Mouse (Mus musculus) lung, postnatal 0 days (tissue): ENCODE data around the gene Scamp4. TPM values are rescaled to one million over a fixed set of nuclear protein-coding genes. Genes with fewer than 3 reads are reported as not detected.

Experiments used
- ATAC-seq: fragments of 200-750 bp; cut with Nextera tagmentation; 2 replicates; pipeline ENCODE4 v1.8.0; 2017; ENCODE audit warnings: moderate library complexity
- DNase-seq: peaks from one replicate; pipeline ENCODE4 v3.0.0-alpha.2; 2016; ENCODE audit warnings: low spot score
- H3K27ac ChIP-seq: fragments of 300-500 bp; sonication (generic); 2 replicates; pipeline ENCODE4 v1.5.1; 2014; ENCODE audit warnings: antibody characterized with exemption, mild to moderate bottlenecking, low read length, mixed read lengths
- H3K27me3 ChIP-seq: fragments of 300-500 bp; sonication (generic); replicated peaks from 2 replicates; pipeline ENCODE4 v1.6.1; 2014; ENCODE audit warnings: low read length, mixed read lengths; ENCODE audit not compliant: insufficient read depth
- H3K36me3 ChIP-seq: fragments of 300-500 bp; sonication (generic); 2 replicates; pipeline ENCODE4 v1.6.1; 2014; ENCODE audit warnings: low read length, mixed read lengths; ENCODE audit not compliant: insufficient read depth
- H3K4me1 ChIP-seq: fragments of 300-500 bp; sonication (generic); 2 replicates; pipeline ENCODE4 v1.6.1; 2014; ENCODE audit warnings: antibody characterized with exemption, low read depth, low read length, mixed read lengths; ENCODE audit not compliant: insufficient read depth
- H3K4me2 ChIP-seq: fragments of 300-500 bp; sonication (generic); replicated peaks from 2 replicates; pipeline ENCODE4 v1.6.1; 2014; ENCODE audit warnings: low read depth, mild to moderate bottlenecking, low read length, moderate library complexity, mixed read lengths
- H3K4me3 ChIP-seq: fragments of 300-500 bp; sonication (generic); 2 replicates; pipeline ENCODE4 v1.5.1; 2014; ENCODE audit warnings: low read depth, low read length
- H3K9ac ChIP-seq: fragments of 300-500 bp; sonication (generic); replicated peaks from 2 replicates; pipeline ENCODE4 v1.6.1; 2014; ENCODE audit warnings: low read depth, mild to moderate bottlenecking
- H3K9me3 ChIP-seq: fragments of 300-500 bp; sonication (generic); 2 replicates; pipeline ENCODE4 v1.6.1; 2016; ENCODE audit warnings: low read length, mixed read lengths
- CTCF ChIP-seq: IDR thresholded peaks from 2 replicates; pipeline ENCODE4 v1.5.1; 2016; ENCODE audit warnings: antibody characterized with exemption, mild to moderate bottlenecking
- EP300 ChIP-seq: IDR thresholded peaks from 2 replicates; pipeline ENCODE4 v1.6.1; 2016; ENCODE audit warnings: antibody characterized with exemption, mild to moderate bottlenecking, control low read depth
- whole genome bisulfite sequencing: fragments of 180-500 bp; shearing (Covaris S2); extraction: QIAGEN DNeasy Blood & Tissue Kit; methylation state at CpG from one replicate; pipeline ENCODE4 v1.1.7; 2014; 5-methylcytosine and 5-hydroxymethylcytosine counted together
- polyA plus RNA-seq: library from polyadenylated mRNA; unstranded; fragments of >200 nt; fragmentation: Nextera tagmentation; extraction: Ambion mirVana; gene quantifications from 2 replicates; pipeline ENCODE4 v1.2.1, GENCODE M21; 2015

Scamp4 gene
- polyA plus RNA-seq, 1 experiment from 2014 or later = 56.9 TPM

DNA sequence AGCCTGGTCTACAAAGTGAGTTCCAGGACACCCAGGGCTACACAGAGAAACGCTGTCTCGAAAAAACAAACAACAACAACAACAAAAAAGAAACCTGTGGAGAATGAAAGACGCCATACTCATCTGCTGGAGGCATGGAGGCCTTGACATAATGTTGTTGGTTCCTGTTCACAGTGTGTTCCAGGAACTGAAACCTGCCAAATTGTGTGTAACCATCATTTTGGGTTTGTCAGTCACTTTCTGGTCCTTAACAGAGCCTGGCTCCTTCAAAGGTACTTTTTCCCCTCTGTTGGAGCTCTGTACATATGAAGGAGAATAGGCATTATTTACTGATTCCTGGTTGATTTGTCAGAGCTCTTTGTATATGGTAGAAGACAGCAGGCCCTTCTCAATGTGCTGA, 9.2 kb downstream of the Scamp4 start:
- WGBS = 92% methylated on average over 3 of the region's 3 CpGs
- no peak for ATAC-seq
- TF ChIP-seq CTCF = no peak
- no peak for TF ChIP-seq EP300
- DNase-seq = no peak
- Histone ChIP-seq H3K27ac (no peak overlapping the region), H3K27me3 (no peaks in the 10 kb centered on the region), H3K4me2 (no peak overlapping the region), H3K9ac (no peak overlapping the region), H3K4me3 (no peak overlapping the region), H3K36me3 (peaks cover 7% of the 10 kb centered on the region; the same call in 1 of the 2 replicates), H3K4me1 (no peaks in the 10 kb centered on the region), H3K9me3 (no peaks in the 10 kb centered on the region)

DNA sequence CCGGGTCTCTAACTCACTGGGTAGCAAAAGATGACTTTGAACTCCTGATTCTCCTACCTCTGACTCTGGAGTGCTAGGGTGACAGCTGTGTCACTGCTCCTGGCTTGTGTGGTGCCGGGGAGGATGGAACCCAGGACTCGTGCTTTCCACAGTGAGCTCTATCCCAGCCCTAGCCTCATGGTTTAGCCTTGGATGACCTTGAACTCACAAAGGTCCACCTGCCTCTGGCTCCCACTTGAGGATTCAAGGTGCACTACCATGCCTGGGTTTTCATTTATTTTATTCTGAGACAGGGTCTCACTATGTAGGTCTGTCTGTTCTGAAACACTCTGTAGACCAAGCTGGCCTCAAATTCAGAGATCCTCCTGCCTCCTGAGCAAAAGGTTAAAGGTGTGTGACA, 11.1 kb downstream of the Scamp4 start:
- Histone ChIP-seq H3K4me1 (no peaks in the 10 kb centered on the region), H3K27ac (no peak overlapping the region), H3K4me2 (no peak overlapping the region), H3K4me3 (no peak overlapping the region), H3K9ac (no peak overlapping the region), H3K27me3 (no peaks in the 10 kb centered on the region), H3K36me3 (peaks cover 7% of the 10 kb centered on the region; the same call in 1 of the 2 replicates), H3K9me3 (no peaks in the 10 kb centered on the region)
- ATAC-seq = no peak
- WGBS = 79% methylated on average over 3 of the region's 3 CpGs
- no peak for DNase-seq
- TF ChIP-seq EP300 = no peak
- 0 out of 2 replicates have a peak, but pooled peaks have one; percentile 8 for TF ChIP-seq CTCF

DNA sequence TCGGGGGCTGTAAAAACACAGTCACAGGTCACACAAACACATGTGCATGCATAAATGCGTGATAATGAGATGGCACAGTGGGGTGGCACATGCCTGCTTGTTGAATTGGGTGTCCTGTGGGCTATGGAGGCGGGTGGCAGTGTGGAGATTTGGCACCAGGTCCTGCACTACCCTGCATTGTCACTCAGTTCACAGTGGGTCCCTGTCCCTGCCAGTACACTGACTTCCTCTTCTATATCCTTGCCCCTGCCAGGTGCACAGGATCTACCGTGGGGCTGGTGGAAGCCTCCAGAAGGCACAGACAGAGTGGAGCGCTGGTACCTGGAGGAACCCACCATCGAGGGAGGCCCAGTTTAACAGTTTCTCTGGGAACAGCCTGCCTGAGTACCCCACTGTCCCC, 11.7 kb downstream of the Scamp4 start:
- H3K36me3 ChIP-seq = peaks cover 7% of the 10 kb centered on the region; the same call in 1 of the 2 replicates
- DNase-seq (no peak), ATAC-seq (no peak)
- H3K9me3 ChIP-seq = no peaks in the 10 kb centered on the region
- WGBS = 83% methylated on average over 6 of the region's 6 CpGs
- no peak overlapping the region for H3K9ac ChIP-seq
- H3K27me3 ChIP-seq = no peaks in the 10 kb centered on the region
- H3K4me1 ChIP-seq = no peaks in the 10 kb centered on the region
- no peak overlapping the region for H3K27ac ChIP-seq
- no peak for TF ChIP-seq EP300
- TF ChIP-seq CTCF = no peak
- H3K4me3 ChIP-seq = no peak overlapping the region
- H3K4me2 ChIP-seq = no peak overlapping the region

DNA sequence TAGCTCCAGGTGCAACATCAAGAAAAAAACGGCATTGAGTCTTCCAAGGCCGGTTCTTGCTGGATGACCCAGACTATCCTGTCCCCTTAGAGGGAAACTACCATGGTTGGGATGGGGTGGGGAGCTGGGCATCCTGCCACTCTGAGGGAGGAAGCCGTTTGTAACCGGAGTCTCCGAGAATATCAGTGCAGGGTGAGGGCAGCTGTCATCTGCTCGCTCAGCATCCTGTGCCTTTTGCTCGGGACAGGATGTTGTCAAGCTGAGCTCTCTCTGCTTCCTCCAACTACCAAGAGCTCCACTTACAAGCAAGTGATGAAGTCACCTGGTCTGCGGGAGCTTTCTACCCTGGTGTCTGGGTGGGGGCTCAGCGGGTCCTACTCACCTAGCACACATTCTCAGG, 15.5 kb downstream of the Scamp4 start:
- peak overlapping the region; percentile 6 for H3K27ac ChIP-seq
- ATAC-seq (no peak), DNase-seq (peak; percentile 62)
- H3K9me3 ChIP-seq = no peaks in the 10 kb centered on the region
- H3K27me3 ChIP-seq = no peaks in the 10 kb centered on the region
- no peak overlapping the region for H3K9ac ChIP-seq
- no peak overlapping the region for H3K4me2 ChIP-seq
- H3K4me1 ChIP-seq = no peaks in the 10 kb centered on the region
- no peak for TF ChIP-seq CTCF
- TF ChIP-seq EP300 = 0 out of 2 replicates have a peak, but pooled peaks have one; percentile 20
- no peak overlapping the region for H3K4me3 ChIP-seq
- WGBS = 43% methylated on average over 9 of the region's 9 CpGs
- H3K36me3 ChIP-seq = peaks cover 7% of the 10 kb centered on the region; the same call in 1 of the 2 replicates

DNA sequence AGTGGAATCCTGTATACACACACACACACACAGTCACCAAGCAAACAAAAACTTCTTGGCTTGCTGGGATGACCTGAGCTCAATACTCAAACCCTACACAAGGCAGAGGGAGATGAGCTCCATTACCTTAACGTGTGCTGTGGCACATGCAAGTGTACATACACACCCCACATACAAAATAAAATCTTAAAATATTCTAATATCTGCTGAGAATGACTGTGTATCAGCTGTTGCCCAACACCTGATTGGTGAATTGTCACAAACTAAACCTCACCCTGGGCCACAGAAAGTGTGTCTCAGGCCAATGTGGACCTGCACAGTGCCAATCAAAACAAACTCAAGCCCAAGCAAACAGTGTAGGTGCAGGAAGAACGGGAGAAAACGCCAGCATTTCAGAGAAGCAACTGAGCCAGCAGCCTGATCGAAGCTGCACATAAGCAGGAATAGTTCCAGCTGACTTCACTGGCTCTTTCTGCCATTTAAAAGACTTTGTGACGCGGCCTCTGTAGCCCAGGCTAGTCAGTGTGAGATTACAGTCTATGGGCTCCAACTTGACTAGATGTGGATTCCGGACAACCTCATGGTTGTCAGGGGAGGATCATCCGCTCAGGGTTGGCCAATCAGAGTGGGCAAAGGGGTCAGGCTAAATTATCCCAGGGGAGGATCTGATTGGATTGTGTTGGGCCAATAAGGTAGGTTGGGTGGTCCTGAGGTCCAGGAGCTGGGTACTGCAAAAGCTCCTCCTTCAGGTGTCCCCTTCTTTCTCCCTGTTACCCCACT, 17.0 kb downstream of the Scamp4 start:
- 41% methylated on average over 8 of the region's 8 CpGs for WGBS
- ATAC-seq (no peak), DNase-seq (no peak)
- H3K36me3 ChIP-seq = peaks cover 5% of the 10 kb centered on the region; the same call in 1 of the 2 replicates
- H3K27ac ChIP-seq = no peak overlapping the region
- H3K9me3 ChIP-seq = no peaks in the 10 kb centered on the region
- H3K4me1 ChIP-seq = peaks cover 9% of the 10 kb centered on the region; the same call in 1 of the 2 replicates
- H3K9ac ChIP-seq = no peak overlapping the region
- H3K27me3 ChIP-seq = no peaks in the 10 kb centered on the region
- H3K4me2 ChIP-seq = no peak overlapping the region
- TF ChIP-seq CTCF (no peak), EP300 (no peak)
- no peak overlapping the region for H3K4me3 ChIP-seq

DNA sequence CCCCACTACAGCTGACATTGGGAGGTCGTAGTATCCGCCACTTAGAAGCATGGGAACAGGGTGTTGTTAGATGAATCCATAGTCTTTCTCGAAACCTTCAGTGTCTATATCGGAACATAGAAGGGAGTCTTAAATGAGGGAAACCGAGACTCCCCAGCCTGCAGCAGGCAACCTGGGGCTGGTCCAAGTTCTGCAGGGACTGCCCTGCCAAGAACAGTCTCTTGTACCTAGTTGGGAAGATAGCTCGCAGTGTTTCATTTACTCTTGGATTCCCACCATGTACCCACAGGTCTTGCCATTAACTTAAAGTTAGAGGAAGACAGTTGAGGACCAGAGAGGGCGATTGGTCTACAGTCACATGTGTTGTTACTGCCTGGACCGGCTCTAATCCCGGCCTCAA, 17.7 kb downstream of the Scamp4 start:
- ATAC-seq (no peak), DNase-seq (no peak)
- TF ChIP-seq EP300 (no peak), CTCF (no peak)
- Histone ChIP-seq H3K4me1 (peaks cover 9% of the 10 kb centered on the region; the same call in 1 of the 2 replicates), H3K27ac (no peak overlapping the region), H3K36me3 (no peaks in the 10 kb centered on the region), H3K4me3 (no peak overlapping the region), H3K9ac (no peak overlapping the region), H3K4me2 (no peak overlapping the region), H3K9me3 (no peaks in the 10 kb centered on the region), H3K27me3 (no peaks in the 10 kb centered on the region)
- 71% methylated on average over 9 of the region's 9 CpGs for WGBS
